Mouse (Mus musculus): Measurements from ENCODE around the gene Kcnd1. TPM values are rescaled to one million over a fixed set of nuclear protein-coding genes. Genes with fewer than 3 reads are reported as not detected.

Gene Kcnd1
- total RNA-seq, 2 experiments from 2014 or later, result 0.49 to 0.89 TPM

GRCm38 (mm10) chrX:7859191-7859753 lies 37.2 kb downstream of the Kcnd1 start:
- DNase-seq, result no peak

GRCm38 (mm10) chrX:7863181-7863580 lies 41.1 kb downstream of the Kcnd1 start:
- no peak for DNase-seq

- DNase-seq, result no peak
These were observed 42.5 kb downstream of the Kcnd1 start for GRCm38 (mm10) chrX:7864551-7864950.

GRCm38 (mm10) chrX:7865343-7865742 lies 43.3 kb downstream of the Kcnd1 start:
- no peak for DNase-seq

- no peak for DNase-seq
These were observed 43.7 kb downstream of the Kcnd1 start for GRCm38 (mm10) chrX:7865786-7866185.

- no peak for DNase-seq
These were observed 45.1 kb downstream of the Kcnd1 start for GRCm38 (mm10) chrX:7867141-7867540.

GRCm38 (mm10) chrX:7868506-7868905 lies 46.4 kb downstream of the Kcnd1 start:
- DNase-seq, result no peak

- DNase-seq, result no peak
These were observed 47.7 kb downstream of the Kcnd1 start for GRCm38 (mm10) chrX:7869826-7870225.

- DNase-seq, result peak; percentile 87 to 88
These were observed 55.9 kb downstream of the Kcnd1 start, which contains the start of gene Pim2 for GRCm38 (mm10) chrX:7878007-7878419. Gene Pim2, plus strand, starts transcription at chrX:7878262.

- peak in 1 of 2 experiments; percentile 33 for DNase-seq
These were observed 56.4 kb downstream of the Kcnd1 start for GRCm38 (mm10) chrX:7878495-7878894.

GRCm38 (mm10) chrX:7879819-7880218 lies 57.7 kb downstream of the Kcnd1 start:
- DNase-seq, result peak; percentile 63 to 73

GRCm38 (mm10) chrX:7883841-7884567 lies 61.9 kb downstream of the Kcnd1 start, which contains the start of gene Slc35a2:
Gene Slc35a2, plus strand, starts transcription at chrX:7884028.
- peak; percentile 88 for DNase-seq

Small RNA genes lying within 50 kb of the gene (microRNA-seq; reads per million reads assigned to microRNA genes)
- gene Mir1198, result 68.4 reads per million, percentile 46 among the genes with 10 or more reads in this experiment

Other genes with a start within 250 kb of the Kcnd1 start
- gene Foxp3, start 248.6 kb upstream of the Kcnd1 start, total RNA-seq (2021), result not detected
- gene Ppp1r3f, start 248.0 kb upstream of the Kcnd1 start, total RNA-seq (2021), result 1 to 10 TPM; 3.8 to 4.5 TPM
- gene Ccdc22, start 216.8 kb upstream of the Kcnd1 start, total RNA-seq (2021), result 10 to 100 TPM; 19.0 to 28.3 TPM
- under 1 TPM in 1 of 2 experiments, not detected in 1; 0.13 TPM for gene Cacna1f, start 215.2 kb upstream of the Kcnd1 start, total RNA-seq (2021)
- 10 to 100 TPM; 32.8 to 48.6 TPM for gene Syp, start 183.8 kb upstream of the Kcnd1 start, total RNA-seq (2021)
- gene Prickle3, start 165.0 kb upstream of the Kcnd1 start, total RNA-seq (2021), result 10 to 100 TPM in 1 of 2 experiments, 1 to 10 TPM in 1; 7.7 to 11.9 TPM
- 10 to 100 TPM; 73.8 to 80.2 TPM for gene Plp2, start 150.9 kb upstream of the Kcnd1 start, total RNA-seq (2021)
- under 1 TPM; 0.66 to 0.89 TPM for gene Magix, start 141.0 kb upstream of the Kcnd1 start, total RNA-seq (2021)
- gene Gpkow, start 125.2 kb upstream of the Kcnd1 start, total RNA-seq (2021), result 10 to 100 TPM; 49.7 to 66.9 TPM
- 10 to 100 TPM; 48.7 to 67.5 TPM for gene Wdr45, start 108.0 kb upstream of the Kcnd1 start, total RNA-seq (2021)
- under 1 TPM in 1 of 2 experiments, not detected in 1; 0.43 TPM for gene Gm45208, start 100.0 kb upstream of the Kcnd1 start, total RNA-seq (2021)
- gene Praf2, start 93.8 kb upstream of the Kcnd1 start, total RNA-seq (2021), result 10 to 100 TPM; 11.5 to 16.3 TPM
- gene Ccdc120, start 71.4 kb upstream of the Kcnd1 start, total RNA-seq (2021), result 1 to 10 TPM; 2.2 to 4.0 TPM
- gene Tfe3, start 59.7 kb upstream of the Kcnd1 start, total RNA-seq (2021), result 10 to 100 TPM; 44.5 to 48.7 TPM
- gene Gripap1, start 32.5 kb upstream of the Kcnd1 start, total RNA-seq (2021), result 10 to 100 TPM; 41.0 to 50.8 TPM
- 10 to 100 TPM; 59.0 to 63.3 TPM for gene Otud5, start 19.1 kb downstream of the Kcnd1 start, total RNA-seq (2021)
- 1 to 10 TPM; 8.5 to 9.0 TPM for gene Pim2, start 56.0 kb downstream of the Kcnd1 start, total RNA-seq (2021)
- gene Slc35a2, start 61.7 kb downstream of the Kcnd1 start, total RNA-seq (2021), result 10 to 100 TPM; 38.6 to 43.9 TPM
- 100 to 1,000 TPM; 120 to 121 TPM for gene Pqbp1, start 77.0 kb downstream of the Kcnd1 start, total RNA-seq (2021)
- 100 to 1,000 TPM; 113 to 126 TPM for gene Timm17b, start 77.1 kb downstream of the Kcnd1 start, total RNA-seq (2021)
- not detected for gene Gm10491, start 85.5 kb downstream of the Kcnd1 start, total RNA-seq (2021)
- not detected for gene Gm10490, start 87.3 kb downstream of the Kcnd1 start, total RNA-seq (2021)
- gene Pcsk1n, start 97.5 kb downstream of the Kcnd1 start, total RNA-seq (2021), result 10 to 100 TPM; 28.0 to 39.7 TPM
- gene Eras, start 106.3 kb downstream of the Kcnd1 start, total RNA-seq (2021), result not detected
- 10 to 100 TPM; 16.5 to 17.3 TPM for gene Hdac6, start 125.6 kb downstream of the Kcnd1 start, total RNA-seq (2021)
- under 1 TPM in 1 of 2 experiments, not detected in 1; 0.26 TPM for gene Gata1, start 155.8 kb downstream of the Kcnd1 start, total RNA-seq (2021)
- not detected for gene Glod5, start 196.2 kb downstream of the Kcnd1 start, total RNA-seq (2021)

All from adrenal gland, postnatal 36 days (tissue).